Mouse (Mus musculus): Measurements from ENCODE around the gene Ccdc6. TPM values are rescaled to one million over a fixed set of nuclear protein-coding genes. Genes with fewer than 3 reads are reported as not detected.
A peak's percentile ranks its signal among the peaks of the same experiment; 100 is the strongest.

The Ccdc6 gene
- polyA plus RNA-seq, 1 experiment from 2014 or later, result 10.7 TPM

DNA sequence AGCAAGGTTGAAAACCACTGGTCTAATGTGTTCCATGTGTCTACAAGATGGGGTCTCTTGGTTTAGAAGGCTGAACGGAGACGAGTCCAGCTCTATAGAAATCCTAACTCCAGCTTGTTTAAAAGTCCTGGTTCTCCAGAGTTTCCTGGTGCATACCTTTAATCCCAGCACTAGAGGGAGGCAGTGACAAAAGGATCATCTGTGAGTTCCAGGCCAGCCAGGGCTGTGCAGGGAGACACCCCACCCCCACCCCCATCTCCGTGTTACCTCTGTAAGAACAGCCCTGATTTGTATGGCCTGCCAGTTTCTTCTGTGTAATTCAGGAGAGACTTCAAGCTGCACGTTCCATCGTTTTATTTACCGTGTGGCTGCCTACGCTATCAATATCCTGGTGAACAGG lies 98.9 kb downstream of the Ccdc6 start:
- Histone ChIP-seq H3K27me3 (replicated peaks; ENCODE audit: insufficient read depth, low read length) (no peaks in the 10 kb centered on the region), H3K9ac (replicated peaks; ENCODE audit: low read depth) (no peak overlapping the region), H3K4me3 (ENCODE audit: low read depth, low read length) (no peak overlapping the region), H3K36me3 (ENCODE audit: insufficient read depth, low read length) (peaks cover 8% of the 10 kb centered on the region), H3K27ac (ENCODE audit: low read length) (no peak overlapping the region), H3K4me1 (ENCODE audit: insufficient read depth, low read depth, low read length) (no peaks in the 10 kb centered on the region; the same call in 1 of the 2 replicates), H3K4me2 (replicated peaks; ENCODE audit: low read depth, low read length) (no peak overlapping the region), H3K9me3 (ENCODE audit: low read length) (no peaks in the 10 kb centered on the region)
- WGBS, result 42% methylated on average over 7 of the region's 7 CpGs
- peak; percentile 74 for TF ChIP-seq CTCF (IDR thresholded peaks at IDR 0.05)
- no peak for TF ChIP-seq EP300 (IDR thresholded peaks at IDR 0.05)
- DNase-seq (ENCODE audit: low spot score), result peak; percentile 70
- peak; percentile 64 for ATAC-seq

DNA sequence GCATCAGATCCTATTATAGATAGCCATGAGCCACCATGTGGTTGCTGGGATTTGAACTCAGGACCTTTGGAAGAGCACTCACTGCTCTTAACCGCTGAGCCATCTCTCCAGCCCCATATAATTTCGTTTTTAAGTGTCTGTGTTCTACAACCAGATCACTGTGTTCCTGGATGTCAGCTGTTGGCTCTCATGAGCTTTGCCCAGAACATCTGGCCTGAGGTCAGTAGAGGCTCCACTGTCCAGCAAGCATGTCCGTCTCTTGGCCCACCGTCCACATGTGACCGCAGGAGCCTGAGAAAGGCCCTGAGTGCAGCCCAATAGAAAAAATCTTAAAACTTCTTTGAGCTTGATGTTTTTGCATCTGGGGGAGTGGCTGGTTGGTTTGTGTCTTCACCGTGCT lies 99.7 kb downstream of the Ccdc6 start:
- Histone ChIP-seq H3K9me3 (ENCODE audit: low read length) (no peaks in the 10 kb centered on the region), H3K4me1 (ENCODE audit: insufficient read depth, low read depth, low read length) (no peaks in the 10 kb centered on the region; the same call in 1 of the 2 replicates), H3K4me2 (replicated peaks; ENCODE audit: low read depth, low read length) (no peak overlapping the region), H3K9ac (replicated peaks; ENCODE audit: low read depth) (no peak overlapping the region), H3K36me3 (ENCODE audit: insufficient read depth, low read length) (peaks cover 8% of the 10 kb centered on the region), H3K27ac (ENCODE audit: low read length) (no peak overlapping the region), H3K27me3 (replicated peaks; ENCODE audit: insufficient read depth, low read length) (no peaks in the 10 kb centered on the region), H3K4me3 (ENCODE audit: low read depth, low read length) (no peak overlapping the region)
- peak; percentile 29 for DNase-seq (ENCODE audit: low spot score)
- TF ChIP-seq CTCF (IDR thresholded peaks at IDR 0.05), result no peak
- TF ChIP-seq EP300 (IDR thresholded peaks at IDR 0.05), result no peak
- WGBS, result 76% methylated on average over 6 of the region's 6 CpGs
- ATAC-seq, result peak; percentile 38; the same call in 1 of the 2 replicates

DNA sequence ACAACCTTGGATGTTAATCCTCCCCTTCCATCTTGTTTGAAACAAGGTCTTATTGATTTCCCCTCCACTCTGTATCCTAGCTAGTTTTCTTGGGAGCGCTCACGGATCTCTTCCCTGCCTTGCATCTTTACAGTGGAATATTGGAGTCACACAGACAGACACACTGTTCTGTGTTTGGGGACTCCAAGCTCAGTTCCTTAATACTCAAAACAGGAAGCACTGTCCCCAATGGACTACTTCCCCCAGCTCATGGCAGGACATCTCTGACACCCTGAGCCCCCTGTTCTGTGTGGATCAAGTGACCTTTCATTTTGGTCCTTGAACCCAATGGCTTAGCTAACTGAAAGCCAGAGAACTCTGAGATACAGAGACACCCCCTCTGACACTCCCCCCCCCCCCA lies 100.7 kb downstream of the Ccdc6 start:
- Histone ChIP-seq H3K4me2 (replicated peaks; ENCODE audit: low read depth, low read length) (no peak overlapping the region), H3K36me3 (ENCODE audit: insufficient read depth, low read length) (peaks cover 7% of the 10 kb centered on the region), H3K27ac (ENCODE audit: low read length) (no peak overlapping the region), H3K9me3 (ENCODE audit: low read length) (no peaks in the 10 kb centered on the region), H3K4me1 (ENCODE audit: insufficient read depth, low read depth, low read length) (no peaks in the 10 kb centered on the region; the same call in 1 of the 2 replicates), H3K9ac (replicated peaks; ENCODE audit: low read depth) (no peak overlapping the region), H3K4me3 (ENCODE audit: low read depth, low read length) (no peak overlapping the region), H3K27me3 (replicated peaks; ENCODE audit: insufficient read depth, low read length) (no peaks in the 10 kb centered on the region)
- DNase-seq (ENCODE audit: low spot score) (no peak), ATAC-seq (no peak)
- TF ChIP-seq CTCF (IDR thresholded peaks at IDR 0.05), result no peak
- TF ChIP-seq EP300 (IDR thresholded peaks at IDR 0.05), result no peak
- WGBS, result 89% methylated on average over 2 of the region's 2 CpGs

DNA sequence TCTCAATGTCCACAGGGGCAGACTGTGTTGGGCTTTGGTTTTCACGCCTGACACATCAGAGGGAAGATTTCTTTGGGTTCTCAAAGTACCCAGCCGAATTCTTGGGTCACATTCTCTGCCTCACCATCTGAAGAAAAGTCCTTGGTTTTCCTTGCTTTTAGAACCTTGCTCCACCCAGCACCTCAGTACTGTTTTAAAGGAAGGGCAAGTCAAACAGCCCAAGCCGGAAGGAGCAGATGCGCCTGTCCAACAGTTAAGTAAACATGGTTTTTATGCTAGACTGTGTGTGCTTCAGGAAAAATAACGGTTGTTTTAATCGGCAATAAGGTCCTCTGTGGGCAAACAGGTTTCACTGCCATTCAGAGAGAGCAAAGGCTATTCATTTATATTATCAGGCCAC lies 101.1 kb downstream of the Ccdc6 start:
- no peak overlapping the region for H3K4me2 ChIP-seq (replicated peaks; ENCODE audit: low read depth, low read length)
- peak; percentile 65 for TF ChIP-seq EP300 (IDR thresholded peaks at IDR 0.05)
- TF ChIP-seq CTCF (IDR thresholded peaks at IDR 0.05), result no peak
- peaks cover 4% of the 10 kb centered on the region; the same call in 1 of the 2 replicates for H3K36me3 ChIP-seq (ENCODE audit: insufficient read depth, low read length)
- 28% methylated on average over 6 of the region's 6 CpGs for WGBS
- no peak overlapping the region for H3K27ac ChIP-seq (ENCODE audit: low read length)
- DNase-seq (ENCODE audit: low spot score) (no peak), ATAC-seq (no peak)
- H3K4me3 ChIP-seq (ENCODE audit: low read depth, low read length), result no peak overlapping the region
- no peaks in the 10 kb centered on the region; the same call in 1 of the 2 replicates for H3K4me1 ChIP-seq (ENCODE audit: insufficient read depth, low read depth, low read length)
- no peak overlapping the region for H3K9ac ChIP-seq (replicated peaks; ENCODE audit: low read depth)
- no peaks in the 10 kb centered on the region for H3K27me3 ChIP-seq (replicated peaks; ENCODE audit: insufficient read depth, low read length)
- no peaks in the 10 kb centered on the region for H3K9me3 ChIP-seq (ENCODE audit: low read length)

DNA sequence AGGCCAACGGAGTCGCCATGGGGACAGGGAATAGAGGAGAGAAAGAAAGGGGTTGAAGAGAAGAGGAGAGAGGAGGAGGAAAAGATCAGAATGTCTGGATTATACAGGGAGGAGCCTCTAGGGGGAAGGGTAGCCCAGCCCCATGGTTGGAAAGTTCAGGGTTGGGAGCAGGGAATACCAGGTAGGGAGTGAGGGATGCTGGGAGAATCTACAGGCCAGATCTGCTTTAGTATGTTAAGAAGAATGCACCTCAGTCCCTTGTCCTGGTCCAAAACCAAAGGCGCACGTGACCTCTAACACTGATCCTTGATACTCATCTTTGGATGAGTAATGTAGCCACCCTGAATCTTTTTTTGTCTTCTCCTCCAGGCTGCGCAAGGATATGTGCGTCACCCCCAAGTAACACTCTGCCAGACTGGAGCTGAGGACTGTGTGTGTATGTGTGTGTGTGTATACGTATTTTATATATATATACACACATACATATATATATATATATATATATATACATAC lies 102.1 kb downstream of the Ccdc6 start:
- TF ChIP-seq CTCF (IDR thresholded peaks at IDR 0.05) (no peak), EP300 (IDR thresholded peaks at IDR 0.05) (no peak)
- Histone ChIP-seq H3K4me1 (ENCODE audit: insufficient read depth, low read depth, low read length) (no peaks in the 10 kb centered on the region; the same call in 1 of the 2 replicates), H3K9me3 (ENCODE audit: low read length) (no peaks in the 10 kb centered on the region), H3K27me3 (replicated peaks; ENCODE audit: insufficient read depth, low read length) (no peaks in the 10 kb centered on the region), H3K27ac (ENCODE audit: low read length) (no peak overlapping the region), H3K4me3 (ENCODE audit: low read depth, low read length) (no peak overlapping the region), H3K4me2 (replicated peaks; ENCODE audit: low read depth, low read length) (no peak overlapping the region), H3K36me3 (ENCODE audit: insufficient read depth, low read length) (no peaks in the 10 kb centered on the region), H3K9ac (replicated peaks; ENCODE audit: low read depth) (no peak overlapping the region)
- DNase-seq (ENCODE audit: low spot score) (no peak), ATAC-seq (no peak)
- WGBS, result 86% methylated on average over 7 of the region's 7 CpGs

DNA sequence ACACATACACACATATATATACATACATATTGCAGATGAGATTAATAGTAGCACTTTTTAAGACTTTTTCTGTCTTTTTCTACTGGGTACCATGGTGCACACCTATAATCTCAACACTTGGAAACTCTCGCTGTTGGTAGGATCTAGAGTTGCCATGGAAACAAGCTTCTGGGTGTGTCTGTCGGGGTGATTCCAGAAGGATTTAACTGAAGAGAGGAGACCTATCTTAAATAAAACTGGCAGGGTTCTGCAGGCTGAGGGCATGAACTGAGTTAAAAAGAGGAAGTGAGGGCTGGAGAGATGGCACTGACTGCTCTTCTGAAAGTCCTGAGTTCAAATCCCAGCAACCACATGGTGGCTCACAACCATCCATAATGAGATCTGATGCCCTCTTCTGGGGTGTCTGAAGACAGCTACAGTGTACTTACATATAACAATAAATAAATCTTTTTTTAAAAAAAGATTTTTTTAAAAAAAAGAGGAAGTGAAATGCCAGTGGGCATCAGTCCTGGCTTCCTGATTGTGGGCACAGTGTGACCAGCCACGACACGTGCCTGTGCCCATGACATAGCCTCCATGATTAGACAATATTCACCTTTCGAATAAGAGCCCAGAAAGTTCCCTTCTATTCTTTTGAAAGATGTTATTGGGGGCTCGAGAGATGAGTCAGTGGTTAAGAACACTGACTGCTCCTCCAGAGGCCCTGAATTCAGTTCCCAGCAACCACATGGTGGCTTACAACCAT lies 102.7 kb downstream of the Ccdc6 start:
- no peaks in the 10 kb centered on the region for H3K36me3 ChIP-seq (ENCODE audit: insufficient read depth, low read length)
- H3K4me3 ChIP-seq (ENCODE audit: low read depth, low read length), result no peak overlapping the region
- no peaks in the 10 kb centered on the region for H3K27me3 ChIP-seq (replicated peaks; ENCODE audit: insufficient read depth, low read length)
- DNase-seq (ENCODE audit: low spot score), result no peak
- H3K4me2 ChIP-seq (replicated peaks; ENCODE audit: low read depth, low read length), result no peak overlapping the region
- H3K9me3 ChIP-seq (ENCODE audit: low read length), result no peaks in the 10 kb centered on the region
- no peak overlapping the region for H3K27ac ChIP-seq (ENCODE audit: low read length)
- no peak for TF ChIP-seq EP300 (IDR thresholded peaks at IDR 0.05)
- TF ChIP-seq CTCF (IDR thresholded peaks at IDR 0.05), result no peak
- no peak overlapping the region for H3K9ac ChIP-seq (replicated peaks; ENCODE audit: low read depth)
- H3K4me1 ChIP-seq (ENCODE audit: insufficient read depth, low read depth, low read length), result no peaks in the 10 kb centered on the region; the same call in 1 of the 2 replicates
- ATAC-seq, result no peak
- 81% methylated on average over 6 of the region's 6 CpGs for WGBS

Measured in lung, postnatal 0 days (tissue).